Mouse (Mus musculus): ENCODE results near the gene Oit3. TPM values are rescaled to one million over a fixed set of nuclear protein-coding genes. Genes with fewer than 3 reads are reported as not detected.
A peak's percentile ranks its signal among the peaks of the same experiment; 100 is the strongest.
"Not testable (repeated sequence)": the region's sequence is repeated elsewhere in the genome, so short reads cannot be mapped to it uniquely, and the experiment has no call there.

Oit3 gene
- polyA plus RNA-seq, 1 experiment, result not detected

DNA sequence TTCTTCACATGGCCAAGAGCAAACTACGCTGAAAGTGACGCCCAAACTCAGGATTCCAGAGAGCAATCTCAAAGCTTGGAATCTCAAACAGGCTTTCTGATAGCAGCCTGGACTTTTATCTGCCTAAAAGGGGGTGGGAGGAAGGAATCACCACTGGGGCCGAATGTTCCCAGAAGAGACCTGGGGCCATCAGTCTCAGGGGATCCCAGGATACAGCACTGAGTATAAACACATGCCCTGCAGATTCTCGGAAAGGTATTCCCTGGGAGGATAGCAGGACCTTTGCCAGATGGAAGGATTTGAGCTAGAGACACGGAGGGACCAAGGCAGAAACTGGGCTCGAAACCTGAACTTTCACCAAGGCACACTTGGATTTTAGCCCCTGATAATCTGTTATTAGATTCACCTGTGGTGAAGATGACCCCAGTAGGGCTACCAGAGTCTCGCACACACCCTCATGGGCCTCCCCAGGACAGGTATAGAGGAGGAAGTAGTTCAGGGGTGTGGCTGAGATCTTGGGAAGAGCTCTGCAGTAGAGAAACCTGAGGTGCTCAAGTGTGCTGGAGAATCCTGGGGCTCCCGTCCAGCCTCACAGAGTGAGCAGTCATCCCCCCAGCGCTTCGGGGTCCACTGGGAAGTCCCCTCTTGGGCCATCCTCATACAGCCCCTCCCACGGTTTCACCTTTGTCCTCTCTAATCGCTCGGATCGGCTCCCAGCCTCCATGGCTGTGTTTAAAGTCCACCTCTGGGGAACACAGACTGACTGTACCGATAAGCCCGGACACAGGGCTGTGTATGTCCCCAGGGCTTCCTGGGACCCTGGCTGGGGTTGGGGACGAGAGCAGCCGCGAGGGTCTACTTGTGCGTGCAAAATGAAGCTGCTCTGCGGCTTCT is 38.4 kb downstream of the Oit3 start, which contains the start of gene Pla2g12b:
Pla2g12b (plus strand) TSS at position 762 of the 894 bp plus-strand sequence.
- no peak within 1 kb of the TSS for H3K27ac ChIP-seq (ENCODE audit: control insufficient read depth, insufficient read depth, low read depth, low read length, poor library complexity)

DNA sequence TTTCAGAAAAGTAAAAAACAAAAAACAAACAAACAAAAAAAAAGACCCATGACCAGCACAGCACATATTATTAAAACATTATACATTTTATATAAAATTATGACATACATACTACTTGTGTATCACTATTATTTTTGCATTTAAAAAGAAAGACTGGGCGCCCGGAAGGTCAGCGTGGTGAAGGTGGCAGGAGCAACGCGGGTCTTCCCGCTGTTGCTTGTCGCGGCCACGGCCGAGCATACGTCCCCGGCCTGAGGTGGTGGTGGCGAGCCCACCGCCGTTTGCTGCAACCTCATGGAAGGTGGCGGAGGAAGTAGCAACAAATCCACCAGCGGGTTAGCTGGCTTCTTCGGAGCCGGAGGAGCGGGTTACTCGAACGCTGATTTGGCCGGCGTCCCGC is 46.1 kb downstream of the Oit3 start, which contains the start of gene Gm10273:
Gm10273 (plus strand) TSS at position 172 of the 400 bp plus-strand sequence.
- not testable (repeated sequence) for H3K27ac ChIP-seq (ENCODE audit: control insufficient read depth, insufficient read depth, low read depth, low read length, poor library complexity); H3K4me1 ChIP-seq (ENCODE audit: control insufficient read depth, insufficient read depth, low read length); H3K4me3 ChIP-seq (replicated peaks; ENCODE audit: control insufficient read depth, low read depth, low read length)
- WGBS, result 88% methylated on average over 13 of the region's 25 CpGs

More for the DNA sequence above, 38.4 kb downstream of the Oit3 start, which contains the start of gene Pla2g12b:
- 77% methylated on average over 21 of the region's 21 CpGs for WGBS
- no peak for TF ChIP-seq POLR2A (IDR thresholded peaks at IDR 0.05; ENCODE audit: borderline replicate concordance, control insufficient read depth, low read depth, low read length)
- no peaks in the 10 kb centered on the region for H3K4me1 ChIP-seq (ENCODE audit: control insufficient read depth, insufficient read depth, low read length)
- H3K4me3 ChIP-seq (replicated peaks; ENCODE audit: control insufficient read depth, low read depth, low read length), result no peak within 1 kb of the TSS

DNA sequence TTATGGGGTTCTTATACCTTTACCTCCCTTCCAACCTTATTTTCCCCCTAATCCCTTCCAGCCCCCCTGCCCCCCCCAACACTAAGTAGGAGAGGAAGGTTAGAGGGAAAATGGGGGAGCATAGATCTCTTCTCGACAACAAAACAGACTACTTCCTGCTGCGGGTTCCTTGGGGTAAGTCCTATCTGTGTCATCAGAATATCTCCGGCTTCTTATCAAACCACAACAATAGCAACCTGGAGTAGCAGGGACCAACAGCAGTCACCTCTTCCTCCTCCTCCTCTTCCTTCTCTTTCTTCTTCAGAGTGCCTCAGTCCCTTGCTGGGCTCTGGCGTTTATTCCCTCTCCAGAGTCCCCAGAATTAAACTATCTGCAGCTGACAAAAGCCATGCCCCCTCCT is 49.7 kb downstream of the Oit3 start:
- Histone ChIP-seq H3K27ac (ENCODE audit: control insufficient read depth, insufficient read depth, low read depth, low read length, poor library complexity) (no peak overlapping the region), H3K4me1 (ENCODE audit: control insufficient read depth, insufficient read depth, low read length) (no peaks in the 10 kb centered on the region), H3K4me3 (replicated peaks; ENCODE audit: control insufficient read depth, low read depth, low read length) (no peak overlapping the region)
- TF ChIP-seq POLR2A (IDR thresholded peaks at IDR 0.05; ENCODE audit: borderline replicate concordance, control insufficient read depth, low read depth, low read length) (no peak), CTCF (IDR thresholded peaks at IDR 0.05; ENCODE audit: control insufficient read depth, insufficient read depth, low read length) (no peak)
- 4% methylated on average over 4 of the region's 4 CpGs for WGBS

DNA sequence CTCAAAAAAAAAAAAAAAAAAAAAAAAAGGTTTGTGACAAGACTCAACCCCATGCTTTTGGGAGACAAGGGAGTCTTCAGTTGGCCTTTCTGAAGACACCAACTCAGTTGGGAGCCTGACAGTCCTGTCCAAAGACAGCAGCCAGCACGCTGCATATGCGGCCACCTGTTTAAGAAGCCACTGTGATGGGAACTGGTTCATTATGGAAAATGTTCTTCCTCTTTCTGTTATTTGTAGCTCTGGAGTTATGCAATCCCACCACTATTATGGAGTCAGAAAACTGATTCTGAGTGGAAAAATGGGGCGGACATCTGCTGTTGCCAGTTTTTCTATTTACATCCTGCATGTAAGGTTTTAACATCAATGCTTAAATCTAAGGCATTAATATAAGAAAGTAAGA is 51.9 kb downstream of the Oit3 start:
- H3K4me1 ChIP-seq (ENCODE audit: control insufficient read depth, insufficient read depth, low read length), result no peaks in the 10 kb centered on the region
- TF ChIP-seq CTCF (IDR thresholded peaks at IDR 0.05; ENCODE audit: control insufficient read depth, insufficient read depth, low read length) (no peak), POLR2A (IDR thresholded peaks at IDR 0.05; ENCODE audit: borderline replicate concordance, control insufficient read depth, low read depth, low read length) (no peak)
- no peak overlapping the region for H3K4me3 ChIP-seq (replicated peaks; ENCODE audit: control insufficient read depth, low read depth, low read length)
- 62% methylated on average over 3 of the region's 3 CpGs for WGBS
- H3K27ac ChIP-seq (ENCODE audit: control insufficient read depth, insufficient read depth, low read depth, low read length, poor library complexity), result no peak overlapping the region

DNA sequence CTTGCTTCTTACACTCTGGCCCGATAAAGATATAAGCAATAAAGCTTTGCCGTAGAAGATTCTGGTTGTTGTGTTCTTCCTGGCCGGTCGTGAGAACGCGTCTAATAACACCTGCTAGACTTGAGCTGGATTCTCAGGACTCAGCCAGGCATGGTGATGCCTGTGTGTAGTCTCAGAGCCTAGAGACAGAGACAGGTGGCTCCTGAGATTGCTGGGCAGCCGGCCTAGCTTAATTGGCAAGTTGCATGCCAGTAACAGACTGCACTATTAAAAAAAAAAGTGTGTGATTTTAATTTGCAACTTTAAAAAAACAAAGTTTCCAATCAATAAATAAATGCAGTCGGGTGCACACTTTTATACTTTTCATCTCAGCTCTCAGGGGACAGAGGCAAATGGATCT is 54.6 kb downstream of the Oit3 start:
- Histone ChIP-seq H3K27ac (ENCODE audit: control insufficient read depth, insufficient read depth, low read depth, low read length, poor library complexity) (no peak overlapping the region), H3K4me3 (replicated peaks; ENCODE audit: control insufficient read depth, low read depth, low read length) (no peak overlapping the region), H3K4me1 (ENCODE audit: control insufficient read depth, insufficient read depth, low read length) (no peaks in the 10 kb centered on the region)
- no peak for TF ChIP-seq CTCF (IDR thresholded peaks at IDR 0.05; ENCODE audit: control insufficient read depth, insufficient read depth, low read length)
- TF ChIP-seq POLR2A (IDR thresholded peaks at IDR 0.05; ENCODE audit: borderline replicate concordance, control insufficient read depth, low read depth, low read length), result no peak
- 78% methylated on average over 8 of the region's 8 CpGs for WGBS

DNA sequence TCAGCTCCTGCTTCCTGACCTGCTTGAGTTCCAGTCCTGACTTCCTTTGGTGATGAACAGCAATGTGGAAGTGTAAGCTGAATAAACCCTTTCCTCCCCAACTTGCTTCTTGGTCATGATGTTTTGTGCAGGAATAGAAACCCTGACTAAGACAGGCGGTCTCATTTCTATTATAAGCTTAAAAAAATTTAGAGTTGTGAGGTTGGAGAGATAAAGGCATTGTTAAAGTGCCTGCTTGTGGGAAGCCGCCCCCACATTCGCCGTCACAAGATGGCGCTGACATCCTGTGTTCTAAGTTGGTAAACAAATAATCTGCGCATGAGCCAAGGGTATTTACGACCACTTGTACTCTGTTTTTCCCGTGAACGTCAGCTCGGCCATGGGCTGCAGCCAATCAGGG is 60.0 kb downstream of the Oit3 start:
- H3K4me1 ChIP-seq (ENCODE audit: control insufficient read depth, insufficient read depth, low read length); H3K27ac ChIP-seq (ENCODE audit: control insufficient read depth, insufficient read depth, low read depth, low read length, poor library complexity); H3K4me3 ChIP-seq (replicated peaks; ENCODE audit: control insufficient read depth, low read depth, low read length): not testable (repeated sequence)
- 94% methylated on average over 7 of the region's 10 CpGs for WGBS

DNA sequence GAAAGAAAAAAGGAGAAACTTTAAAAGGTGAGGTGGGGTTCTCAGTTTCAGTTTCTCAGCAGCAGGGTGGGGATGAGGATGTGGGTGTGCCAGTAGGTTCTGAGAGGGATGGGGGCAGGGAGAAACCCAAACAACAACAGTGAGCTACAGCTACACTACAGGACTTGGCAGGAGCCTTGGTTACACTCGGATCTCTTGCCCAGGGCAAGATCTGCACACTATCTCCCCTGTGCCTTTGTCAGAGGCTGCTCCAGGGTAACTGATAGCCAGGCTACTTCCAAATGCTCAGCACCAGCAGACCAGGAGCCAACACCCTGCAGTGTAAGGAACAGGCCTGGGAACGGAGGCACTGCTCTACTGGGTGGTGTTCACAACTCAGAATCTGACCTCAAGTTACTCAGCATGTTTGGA is 61.2 kb downstream of the Oit3 start:
- Histone ChIP-seq H3K4me1 (ENCODE audit: control insufficient read depth, insufficient read depth, low read length) (peaks cover 3% of the 10 kb centered on the region), H3K27ac (ENCODE audit: control insufficient read depth, insufficient read depth, low read depth, low read length, poor library complexity) (0 out of 2 replicates have a peak overlapping the region, but pooled peaks have one; percentile 1), H3K4me3 (replicated peaks; ENCODE audit: control insufficient read depth, low read depth, low read length) (no peak overlapping the region)
- no peak for TF ChIP-seq CTCF (IDR thresholded peaks at IDR 0.05; ENCODE audit: control insufficient read depth, insufficient read depth, low read length)
- 56% methylated on average over 2 of the region's 2 CpGs for WGBS

DNA sequence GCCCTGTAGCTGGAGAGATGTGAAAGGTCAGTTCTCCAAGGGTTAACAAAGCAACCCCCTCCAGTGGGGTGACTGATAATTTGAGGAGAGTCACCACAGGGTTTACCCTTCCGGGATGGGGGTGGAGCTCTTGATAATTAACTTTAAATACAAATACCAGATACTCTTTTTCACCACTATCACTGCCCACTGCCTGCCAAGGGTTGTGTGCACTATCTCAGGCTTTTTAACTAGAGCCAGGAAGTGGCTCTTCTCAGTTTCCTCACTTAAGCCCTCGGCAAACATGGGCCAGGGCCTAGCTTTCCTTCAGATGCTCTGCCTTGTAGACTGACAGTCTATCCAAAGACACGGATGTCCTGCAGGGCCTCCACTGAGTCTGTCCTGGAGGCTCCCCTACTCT is 61.7 kb downstream of the Oit3 start:
- Histone ChIP-seq H3K4me1 (ENCODE audit: control insufficient read depth, insufficient read depth, low read length) (peaks cover 3% of the 10 kb centered on the region), H3K4me3 (replicated peaks; ENCODE audit: control insufficient read depth, low read depth, low read length) (no peak overlapping the region), H3K27ac (ENCODE audit: control insufficient read depth, insufficient read depth, low read depth, low read length, poor library complexity) (no peak overlapping the region)
- TF ChIP-seq POLR2A (IDR thresholded peaks at IDR 0.05; ENCODE audit: borderline replicate concordance, control insufficient read depth, low read depth, low read length) (no peak), CTCF (IDR thresholded peaks at IDR 0.05; ENCODE audit: control insufficient read depth, insufficient read depth, low read length) (no peak)
- 34% methylated on average over 3 of the region's 3 CpGs for WGBS

DNA sequence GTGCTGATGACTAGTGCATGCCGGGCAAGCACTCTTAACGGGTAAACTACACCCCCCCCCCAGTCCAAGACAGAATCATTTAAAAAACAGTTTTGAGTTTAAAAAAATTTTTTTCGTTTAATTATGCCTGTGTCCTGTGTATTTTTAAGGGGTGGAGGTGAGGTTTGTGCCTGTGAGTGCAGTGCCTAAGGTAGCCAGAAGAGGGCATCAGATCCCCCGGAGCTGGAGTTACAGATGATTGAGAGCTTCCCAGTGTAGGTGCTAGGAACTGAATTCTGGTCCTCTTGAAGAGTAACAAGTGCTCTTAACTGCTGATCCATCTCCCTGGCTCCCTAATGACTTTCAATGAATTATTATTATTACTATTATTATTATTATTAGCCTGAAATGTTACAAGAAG is 62.9 kb downstream of the Oit3 start:
- Histone ChIP-seq H3K4me1 (ENCODE audit: control insufficient read depth, insufficient read depth, low read length) (peaks cover 3% of the 10 kb centered on the region), H3K4me3 (replicated peaks; ENCODE audit: control insufficient read depth, low read depth, low read length) (no peak overlapping the region), H3K27ac (ENCODE audit: control insufficient read depth, insufficient read depth, low read depth, low read length, poor library complexity) (no peak overlapping the region)
- WGBS, result 88% methylated on average over 4 of the region's 4 CpGs
- TF ChIP-seq POLR2A (IDR thresholded peaks at IDR 0.05; ENCODE audit: borderline replicate concordance, control insufficient read depth, low read depth, low read length) (no peak), CTCF (IDR thresholded peaks at IDR 0.05; ENCODE audit: control insufficient read depth, insufficient read depth, low read length) (peak; percentile 40; the same call in 1 of the 2 replicates)

Data from bone marrow, adult 2 months (tissue).